Mouse (Mus musculus): Measurements from ENCODE around the gene Pdcd7.

- no peak for TF ChIP-seq TAL1 (IDR thresholded peaks at IDR 0.05; ENCODE audit: low read length)
- TF ChIP-seq GATA1 (IDR thresholded peaks at IDR 0.05; ENCODE audit: low read length): no peak
Measured at GRCm38 (mm10) chr9:65346476-65347111, 690 bp downstream of the Pdcd7 start.

Measured in erythroblast, embryonic 14.5 days (primary cell).